Mouse (Mus musculus): ENCODE data around the gene Spata17.

DNA sequence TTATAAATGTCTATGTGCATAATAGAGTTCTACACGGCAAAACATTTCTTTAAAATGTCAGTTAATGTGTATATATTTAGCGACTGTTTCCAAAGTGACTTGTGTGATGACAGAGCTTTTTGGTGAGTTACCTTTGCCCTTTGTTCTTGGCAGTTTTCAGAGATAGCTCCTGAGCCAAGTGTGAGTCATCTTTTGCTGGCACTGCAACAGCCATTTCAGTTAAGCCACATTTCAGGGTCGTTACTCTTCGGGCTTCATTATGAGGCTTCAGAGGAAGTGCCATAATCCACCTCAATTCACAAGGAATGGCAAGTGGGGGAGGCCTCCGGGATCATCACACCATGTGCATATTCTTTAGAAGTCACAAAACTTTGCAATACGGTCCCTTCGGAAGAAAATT lies 195.3 kb downstream of the Spata17 start:
- no peak for TF ChIP-seq CTCF (IDR thresholded peaks at IDR 0.05; ENCODE audit: control insufficient read depth, insufficient read depth, insufficient replicate concordance, low read depth, low read length)
- no peak for TF ChIP-seq POLR2A (IDR thresholded peaks at IDR 0.05; ENCODE audit: control insufficient read depth, low read depth, low read length)

Data from testis, adult 2 months (tissue).